Mouse (Mus musculus) bone marrow macrophage, adult 2 months (primary cell): ENCODE measurements around the gene Prpf40b. TPM values are rescaled to one million over a fixed set of nuclear protein-coding genes. Genes with fewer than 3 reads are reported as not detected.
"Not testable (repeated sequence)": the region's sequence is repeated elsewhere in the genome, so short reads cannot be mapped to it uniquely, and the experiment has no call there.

ENCODE experiments used
- H3K27ac ChIP-seq: 2 replicates; pipeline ENCODE4 v1.5.1; 2012; ENCODE audit warnings: low read depth, low read length; ENCODE audit not compliant: insufficient read depth
- H3K4me1 ChIP-seq: 2 replicates; pipeline ENCODE4 v1.6.1; 2012; ENCODE audit warnings: low read length; ENCODE audit not compliant: control insufficient read depth, insufficient read depth
- H3K4me3 ChIP-seq: 2 replicates; pipeline ENCODE4 v1.5.1; 2012; ENCODE audit warnings: mild to moderate bottlenecking, low read length, moderate library complexity; ENCODE audit not compliant: insufficient read depth
- CTCF ChIP-seq: IDR thresholded peaks from 2 replicates; pipeline ENCODE4 v1.5.1; 2012; ENCODE audit warnings: low read depth, mild to moderate bottlenecking, low read length, moderate library complexity
- POLR2A ChIP-seq: IDR thresholded peaks from 2 replicates; pipeline ENCODE4 v1.6.1; 2012; ENCODE audit warnings: mild to moderate bottlenecking, low read depth, low read length, borderline replicate concordance
- polyA plus RNA-seq: library from polyadenylated mRNA; stranded (reverse); fragments of >200 nt; gene quantifications from 2 replicates; pipeline ENCODE4 v1.2.4, GENCODE M21; 2012; ENCODE audit not compliant: missing spikeins, insufficient read depth, insufficient read length

Prpf40b gene
- 11.0 and 16.2 TPM in 2 replicates for polyA plus RNA-seq

DNA sequence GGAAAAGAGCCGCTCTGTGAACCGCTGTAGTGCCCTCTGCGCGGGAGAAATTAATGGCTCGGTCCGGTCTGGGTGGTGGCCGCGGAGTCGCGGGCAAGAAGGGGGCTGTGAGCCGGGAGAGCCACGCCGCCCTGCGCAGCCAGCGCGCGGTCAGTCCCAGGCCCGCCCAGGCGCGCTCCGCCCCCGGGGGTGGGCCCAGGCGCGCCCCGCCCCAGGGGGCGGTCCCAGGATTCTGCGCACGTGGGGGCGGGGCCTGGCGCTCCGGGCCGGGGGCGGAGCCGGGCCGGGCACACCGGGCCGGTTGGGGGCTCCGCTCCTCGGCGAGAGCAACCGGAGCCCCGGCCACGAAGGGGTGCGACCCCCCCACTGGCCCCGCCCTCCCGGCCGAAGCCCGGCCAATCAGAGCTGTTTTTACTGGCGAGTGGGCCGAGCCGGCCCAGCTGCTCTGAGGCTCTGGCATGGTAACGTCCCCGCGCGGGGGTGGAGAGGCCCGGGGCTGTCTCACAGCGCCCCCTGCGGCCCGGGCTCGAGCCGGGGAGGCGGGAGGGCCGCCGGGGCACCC lies at the start of gene Prpf40b:
Gene Prpf40b, plus strand, starts transcription at position 275 of the 562 bp plus-strand sequence.
- Histone ChIP-seq H3K4me3 (peak within 1 kb of the TSS; percentile 69), H3K4me1 (peaks cover 10% of the 10 kb centered on the region), H3K27ac (no peak within 1 kb of the TSS)
- TF ChIP-seq POLR2A (no peak), CTCF (no peak)

DNA sequence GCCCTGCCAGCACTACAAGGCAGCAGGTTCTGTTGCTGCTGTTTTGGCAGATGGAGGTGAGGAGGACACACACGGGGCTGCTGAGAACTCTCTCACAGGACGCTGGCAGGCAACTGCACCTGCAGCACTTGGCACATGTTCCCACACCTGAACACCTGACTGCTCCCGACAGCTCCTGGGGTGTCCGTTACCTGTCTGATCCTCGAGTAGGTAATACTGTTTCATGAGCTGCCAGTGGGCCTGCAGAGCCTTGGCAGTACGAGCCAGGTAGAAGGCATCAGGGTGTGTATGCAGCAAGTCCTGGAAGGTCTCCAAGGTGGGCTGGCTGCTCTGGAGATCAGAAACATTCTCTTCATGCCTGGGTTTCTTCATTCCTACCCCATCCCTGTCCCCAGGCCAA lies 48.2 kb upstream of the Prpf40b start:
- H3K4me1 ChIP-seq, H3K27ac ChIP-seq, H3K4me3 ChIP-seq: not testable (repeated sequence)

- peaks cover 8% of the 10 kb centered on the region for H3K4me1 ChIP-seq
- TF ChIP-seq POLR2A (no peak), CTCF (no peak)
- H3K4me3 ChIP-seq = no peak overlapping the region
- no peak overlapping the region for H3K27ac ChIP-seq
Measured at GRCm38 (mm10) chr15:99248972-99249371, 45.9 kb upstream of the Prpf40b start.

DNA sequence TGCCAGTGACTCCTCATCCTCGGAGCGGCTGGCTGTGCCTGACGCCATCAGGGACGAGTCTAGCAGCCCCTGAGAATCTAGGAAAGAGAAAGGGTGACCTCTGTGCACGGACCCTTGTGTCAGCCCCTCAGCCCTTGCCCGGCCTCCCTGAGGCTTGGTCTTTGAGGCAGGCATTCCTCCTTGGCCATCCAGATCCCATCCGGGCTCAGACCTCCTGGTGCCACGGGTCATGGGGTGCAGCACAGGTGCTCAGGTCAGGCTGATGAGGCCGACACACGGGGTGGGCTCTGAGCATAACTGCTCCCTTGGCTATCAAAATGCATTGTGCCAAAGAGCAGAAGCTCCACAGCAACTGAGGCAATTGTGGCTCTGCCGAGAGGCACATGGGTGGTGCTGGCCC lies 44.9 kb upstream of the Prpf40b start:
- no peak overlapping the region for H3K4me3 ChIP-seq
- TF ChIP-seq CTCF (no peak), POLR2A (no peak)
- H3K27ac ChIP-seq = no peak overlapping the region
- H3K4me1 ChIP-seq = peaks cover 13% of the 10 kb centered on the region

- Histone ChIP-seq H3K4me1 (peaks cover 15% of the 10 kb centered on the region), H3K4me3 (peak overlapping the region; percentile 76)
- H3K27ac ChIP-seq = not testable (repeated sequence)
Measured at GRCm38 (mm10) chr15:99251111-99251510, 43.8 kb upstream of the Prpf40b start.

DNA sequence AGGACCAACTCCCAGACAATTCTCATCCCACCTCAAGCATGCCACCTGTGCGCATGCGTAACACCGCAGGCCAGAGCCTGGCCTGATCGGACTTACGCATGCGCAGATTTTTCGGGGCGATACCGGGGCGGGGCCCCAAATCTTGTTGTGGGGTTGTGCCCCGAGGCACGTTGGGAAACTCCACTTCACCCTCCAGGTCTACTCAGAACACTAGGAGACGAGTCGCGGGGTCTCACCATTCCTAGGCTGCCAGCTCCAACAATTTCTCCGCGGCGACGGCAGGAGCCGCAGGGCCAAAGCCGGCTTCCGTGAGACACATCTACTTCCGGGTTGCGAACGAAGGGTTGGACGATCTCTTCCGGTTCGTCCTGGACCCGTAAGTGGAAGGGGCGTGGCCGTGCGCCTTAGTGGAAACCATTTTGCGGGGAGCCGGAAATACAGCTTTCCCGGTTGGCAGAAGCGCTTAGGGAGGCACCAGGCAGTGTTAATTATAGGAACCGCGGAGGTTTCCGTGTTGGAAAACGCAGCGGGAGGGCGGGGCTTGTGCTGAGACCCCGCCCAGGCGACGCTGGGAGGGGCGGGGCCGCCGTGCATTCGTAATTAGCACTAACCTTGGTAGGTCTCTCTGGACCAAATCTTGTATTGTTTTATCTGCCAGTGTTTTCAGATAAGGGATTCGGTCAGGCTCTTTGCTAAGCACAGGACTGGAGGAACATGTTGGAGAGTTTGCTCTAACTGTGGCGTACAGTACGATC lies 43.1 kb upstream of the Prpf40b start, which contains the start of gene Mcrs1:
Gene Mcrs1, minus strand, starts transcription at position 336 of the 755 bp plus-strand sequence.
- Histone ChIP-seq H3K4me1 (peaks cover 15% of the 10 kb centered on the region), H3K4me3 (peak within 1 kb of the TSS; percentile 76), H3K27ac (peak within 1 kb of the TSS; percentile 96)
- TF ChIP-seq CTCF = no peak
- no peak; the same call in 1 of the 2 replicates for TF ChIP-seq POLR2A

- H3K4me3 ChIP-seq = peak overlapping the region; percentile 76
- peak overlapping the region; percentile 96 for H3K27ac ChIP-seq
- 0 out of 2 replicates have a peak, but pooled peaks have one; percentile 24 for TF ChIP-seq CTCF
- no peak for TF ChIP-seq POLR2A
- H3K4me1 ChIP-seq = peaks cover 15% of the 10 kb centered on the region
Measured at GRCm38 (mm10) chr15:99252381-99253174, 42.3 kb upstream of the Prpf40b start.

DNA sequence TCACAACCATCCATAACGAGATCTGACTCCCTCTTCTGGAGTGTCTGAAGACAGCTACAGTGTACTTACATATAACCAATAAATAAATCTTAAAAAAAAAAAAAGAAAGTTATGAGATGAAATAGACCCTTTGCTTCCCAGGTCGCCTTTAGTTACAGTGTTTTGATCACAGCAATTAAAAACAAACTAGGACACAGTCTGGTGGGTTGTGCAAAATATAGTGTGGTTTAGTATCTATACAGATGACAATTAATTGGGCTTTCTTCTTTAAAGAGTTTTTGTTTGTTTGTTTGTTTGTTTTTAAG lies 41.8 kb upstream of the Prpf40b start:
- not testable (repeated sequence) for H3K27ac ChIP-seq
- Histone ChIP-seq H3K4me1 (peaks cover 15% of the 10 kb centered on the region), H3K4me3 (peak overlapping the region; percentile 76; the same call in 1 of the 2 replicates)

GRCm38 (mm10) chr15:99253772-99254171 lies 41.1 kb upstream of the Prpf40b start:
- no peak for TF ChIP-seq POLR2A
- no peak for TF ChIP-seq CTCF
- Histone ChIP-seq H3K27ac (no peak overlapping the region), H3K4me3 (no peak overlapping the region), H3K4me1 (peaks cover 15% of the 10 kb centered on the region)

- Histone ChIP-seq H3K27ac (no peak overlapping the region), H3K4me3 (no peak overlapping the region), H3K4me1 (peaks cover 17% of the 10 kb centered on the region)
- TF ChIP-seq POLR2A = no peak
- no peak for TF ChIP-seq CTCF
Measured at GRCm38 (mm10) chr15:99254477-99255005, 40.3 kb upstream of the Prpf40b start.

DNA sequence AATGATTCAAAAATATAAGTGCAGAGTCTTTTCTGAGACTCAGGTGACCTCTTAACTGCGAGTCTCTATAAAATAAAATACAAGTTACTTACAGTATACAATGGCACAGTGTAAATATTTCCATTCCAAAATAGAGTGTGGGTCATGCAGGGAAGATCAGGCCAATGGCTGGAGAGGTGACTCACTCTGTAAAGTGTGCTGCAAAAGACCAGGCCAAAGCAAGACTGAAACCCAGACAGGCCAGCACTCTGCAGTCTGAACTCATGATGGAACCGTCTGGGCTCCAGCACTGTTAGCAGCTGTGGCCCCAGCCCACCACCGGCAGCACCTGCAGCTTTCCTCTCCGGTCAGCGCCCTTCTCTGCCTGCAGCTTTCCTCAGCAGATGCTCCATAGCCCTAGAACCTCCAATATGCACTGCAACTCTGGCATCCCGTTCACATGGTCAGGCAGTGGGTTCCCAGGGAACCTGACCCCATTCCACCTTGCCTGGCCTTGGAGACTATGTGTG lies 39.6 kb upstream of the Prpf40b start:
- Histone ChIP-seq H3K27ac (no peak overlapping the region), H3K4me3 (no peak overlapping the region), H3K4me1 (peaks cover 20% of the 10 kb centered on the region)
- TF ChIP-seq CTCF = no peak
- TF ChIP-seq POLR2A = no peak
